Mouse (Mus musculus) small intestine, adult 2 months (tissue): ENCODE measurements around the gene Pnpla1. TPM values are rescaled to one million over a fixed set of nuclear protein-coding genes. Genes with fewer than 3 reads are reported as not detected.

ENCODE experiments used
- H3K27ac ChIP-seq: fragments of 200-500 bp; 2 replicates; pipeline ENCODE4 v1.5.1; 2012; ENCODE audit warnings: low read depth, low read length, control low read depth, inconsistent platforms; ENCODE audit not compliant: insufficient read depth
- H3K27me3 ChIP-seq: fragments of 200-500 bp; 2 replicates; pipeline ENCODE4 v1.6.1; 2012; ENCODE audit warnings: mild to moderate bottlenecking, moderate library complexity, low read length, inconsistent platforms; ENCODE audit not compliant: control insufficient read depth, insufficient read depth
- H3K36me3 ChIP-seq: fragments of 200-500 bp; 2 replicates; pipeline ENCODE4 v1.6.1; 2012; ENCODE audit warnings: mild to moderate bottlenecking, low read length, control low read depth, inconsistent platforms; ENCODE audit not compliant: control insufficient read depth, insufficient read depth
- H3K4me1 ChIP-seq: fragments of 200-500 bp; 2 replicates; pipeline ENCODE4 v1.6.1; 2012; ENCODE audit warnings: low read length, inconsistent platforms, mixed read lengths; ENCODE audit not compliant: control insufficient read depth, insufficient read depth, insufficient read length
- H3K4me3 ChIP-seq: fragments of 200-500 bp; 2 replicates; pipeline ENCODE4 v1.5.1; 2012; ENCODE audit warnings: low read depth, mild to moderate bottlenecking, control low read depth, inconsistent platforms, low read length, moderate library complexity
- CTCF ChIP-seq: fragments of 200-500 bp; IDR thresholded peaks from 2 replicates; pipeline ENCODE4 v1.5.1; 2012; ENCODE audit warnings: low read depth, mild to moderate bottlenecking, control low read depth, inconsistent platforms, low read length, moderate library complexity, mixed read lengths; ENCODE audit not compliant: insufficient replicate concordance, insufficient read length; ENCODE audit errors: extremely low read depth
- POLR2A ChIP-seq: fragments of 200-500 bp; IDR thresholded peaks from 2 replicates; pipeline ENCODE4 v1.6.1; 2012; ENCODE audit warnings: low read depth, mild to moderate bottlenecking, control low read depth, inconsistent platforms, low read length, moderate library complexity
- WGBS: fragments of 180-500 bp; shearing (Covaris S2); methylation state at CpG from one replicate; pipeline ENCODE4 v1.1.7; 2018; 5-methylcytosine and 5-hydroxymethylcytosine counted together
- polyA plus RNA-seq: library from polyadenylated mRNA; depleted of rRNA; stranded (reverse); fragments of >200 nt; gene quantifications from 2 replicates; pipeline ENCODE4 v1.2.3, GENCODE M21; 2012

The Pnpla1 gene
- polyA plus RNA-seq, 1 experiment: 0.77 TPM

- no peak overlapping the region for H3K27ac ChIP-seq
- no peaks in the 10 kb centered on the region for H3K27me3 ChIP-seq
- TF ChIP-seq CTCF (no peak), POLR2A (no peak)
- WGBS: 82% methylated on average over 6 of the region's 6 CpGs
- H3K4me3 ChIP-seq: no peak overlapping the region
- 0 out of 2 replicates have a peak, but pooled peaks cover 5% of the 10 kb centered on the region for H3K4me1 ChIP-seq
- no peaks in the 10 kb centered on the region for H3K36me3 ChIP-seq
Observed at GRCm38 (mm10) chr17:28864464-28864863, 6.3 kb downstream of the Pnpla1 start.

DNA sequence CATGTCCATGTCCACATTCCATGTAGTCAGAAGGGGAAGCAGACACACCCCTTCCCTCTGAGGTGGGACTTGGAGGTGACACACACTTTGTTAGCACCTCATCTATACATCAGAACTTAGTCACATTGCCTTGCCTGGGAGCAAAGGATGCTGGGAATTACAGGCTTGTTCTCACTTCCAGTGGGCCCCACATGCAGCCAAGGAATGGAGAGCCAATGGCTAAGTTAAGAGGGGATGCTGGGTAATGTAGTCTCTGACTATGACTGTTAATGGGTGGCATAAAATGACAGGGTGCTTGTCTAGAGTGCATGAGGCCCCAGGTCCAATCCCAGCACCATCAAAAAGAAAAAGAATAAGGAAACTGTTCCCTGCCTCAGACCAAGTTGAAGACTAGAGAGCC is 8.7 kb downstream of the Pnpla1 start:
- no peaks in the 10 kb centered on the region for H3K36me3 ChIP-seq
- peaks cover 8% of the 10 kb centered on the region; the same call in 1 of the 2 replicates for H3K4me1 ChIP-seq
- TF ChIP-seq POLR2A (no peak), CTCF (no peak)
- H3K4me3 ChIP-seq: no peak overlapping the region
- H3K27ac ChIP-seq: no peak overlapping the region
- H3K27me3 ChIP-seq: no peaks in the 10 kb centered on the region

- H3K27ac ChIP-seq: no peak overlapping the region
- H3K4me3 ChIP-seq: no peak overlapping the region
- 64% methylated on average over 4 of the region's 4 CpGs for WGBS
- no peaks in the 10 kb centered on the region for H3K27me3 ChIP-seq
- H3K36me3 ChIP-seq: no peaks in the 10 kb centered on the region
- TF ChIP-seq POLR2A (no peak), CTCF (no peak)
- H3K4me1 ChIP-seq: peaks cover 9% of the 10 kb centered on the region; the same call in 1 of the 2 replicates
Observed at GRCm38 (mm10) chr17:28867381-28867780, 9.2 kb downstream of the Pnpla1 start.

DNA sequence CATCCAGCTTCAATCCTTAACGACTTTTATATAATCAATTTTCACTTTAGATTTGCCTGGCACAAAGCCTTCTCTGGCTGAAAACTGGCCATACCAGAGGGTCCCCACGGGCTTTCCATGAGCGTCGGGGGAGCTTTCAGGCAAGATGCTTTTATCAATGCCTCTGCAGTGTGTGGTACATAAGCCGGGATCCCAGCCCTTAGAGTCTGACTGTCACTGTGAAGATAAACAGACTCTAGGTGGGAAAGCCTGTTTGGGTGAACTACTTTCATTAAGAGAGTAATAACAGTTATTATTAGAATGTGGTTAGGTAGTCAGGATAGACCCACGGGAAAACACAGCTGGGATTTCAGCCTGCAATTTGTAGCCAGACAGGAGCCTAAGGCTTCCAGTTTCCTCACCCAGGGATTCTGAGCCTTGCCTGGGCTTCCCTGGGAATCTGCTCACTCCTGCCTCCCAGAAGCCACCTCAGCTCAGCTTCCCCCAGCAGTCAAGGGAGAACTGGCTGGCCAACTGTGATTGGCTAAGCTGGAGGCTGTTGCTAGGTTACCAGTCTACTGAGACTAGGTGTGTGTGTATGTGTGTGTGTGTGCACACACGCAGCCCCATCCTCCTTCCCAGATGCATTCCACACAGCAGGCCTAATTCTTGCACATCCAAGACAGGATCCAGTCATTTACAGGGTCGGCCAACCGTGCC is 11.3 kb downstream of the Pnpla1 start:
- H3K36me3 ChIP-seq: no peaks in the 10 kb centered on the region
- H3K27me3 ChIP-seq: no peaks in the 10 kb centered on the region
- TF ChIP-seq POLR2A: no peak
- no peak for TF ChIP-seq CTCF
- H3K4me3 ChIP-seq: no peak overlapping the region
- H3K4me1 ChIP-seq: peaks cover 9% of the 10 kb centered on the region; the same call in 1 of the 2 replicates
- H3K27ac ChIP-seq: no peak overlapping the region
- WGBS: 80% methylated on average over 9 of the region's 9 CpGs

GRCm38 (mm10) chr17:28870435-28870834 is 12.2 kb downstream of the Pnpla1 start:
- H3K27ac ChIP-seq: no peak overlapping the region
- TF ChIP-seq CTCF (no peak), POLR2A (no peak)
- no peaks in the 10 kb centered on the region for H3K36me3 ChIP-seq
- H3K4me1 ChIP-seq: peaks cover 12% of the 10 kb centered on the region; the same call in 1 of the 2 replicates
- WGBS: 72% methylated on average over 5 of the region's 5 CpGs
- H3K27me3 ChIP-seq: no peaks in the 10 kb centered on the region
- no peak overlapping the region for H3K4me3 ChIP-seq

GRCm38 (mm10) chr17:28871831-28872230 is 13.6 kb downstream of the Pnpla1 start:
- Histone ChIP-seq H3K27me3 (no peaks in the 10 kb centered on the region), H3K4me3 (no peak overlapping the region), H3K4me1 (peaks cover 15% of the 10 kb centered on the region), H3K36me3 (no peaks in the 10 kb centered on the region), H3K27ac (no peak overlapping the region)
- TF ChIP-seq POLR2A: no peak
- 37% methylated on average over 11 of the region's 11 CpGs for WGBS

- Histone ChIP-seq H3K4me1 (peaks cover 13% of the 10 kb centered on the region), H3K27me3 (no peaks in the 10 kb centered on the region), H3K4me3 (no peak overlapping the region), H3K27ac (no peak overlapping the region), H3K36me3 (no peaks in the 10 kb centered on the region)
- 90% methylated on average over 7 of the region's 7 CpGs for WGBS
- no peak for TF ChIP-seq CTCF
- TF ChIP-seq POLR2A: no peak
Observed at GRCm38 (mm10) chr17:28872322-28872721, 14.1 kb downstream of the Pnpla1 start.

DNA sequence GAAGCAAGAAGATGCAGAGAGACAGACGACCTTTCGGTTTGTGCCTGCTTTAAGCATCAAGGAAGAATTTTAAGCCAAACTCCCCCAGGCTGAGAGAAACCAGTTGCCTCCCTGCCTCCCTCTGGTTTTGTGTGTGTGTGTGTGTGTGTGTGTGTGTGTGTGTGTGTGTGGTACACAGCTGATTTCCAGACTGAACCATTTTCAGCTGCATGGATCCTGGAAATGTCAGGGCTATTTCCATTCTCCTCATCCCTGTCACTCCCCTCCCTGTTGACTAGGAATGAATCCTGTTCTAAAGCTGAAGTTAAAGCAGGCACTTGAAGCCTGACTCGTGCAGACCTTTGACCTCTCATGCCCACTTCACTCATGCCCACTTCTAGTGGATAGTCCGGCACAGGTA is 16.0 kb downstream of the Pnpla1 start:
- WGBS: 83% methylated on average over 4 of the region's 4 CpGs
- Histone ChIP-seq H3K4me3 (no peak overlapping the region), H3K27me3 (no peaks in the 10 kb centered on the region), H3K4me1 (peaks cover 10% of the 10 kb centered on the region), H3K27ac (no peak overlapping the region), H3K36me3 (no peaks in the 10 kb centered on the region)
- no peak for TF ChIP-seq CTCF
- no peak for TF ChIP-seq POLR2A
